Mouse (Mus musculus) intestine, embryonic 14.5 days (tissue): ENCODE measurements around the gene Zcchc4. TPM values are rescaled to one million over a fixed set of nuclear protein-coding genes. Genes with fewer than 3 reads are reported as not detected.

ENCODE experiments used
- ATAC-seq: fragments of 200-750 bp; cut with Nextera tagmentation; replicated peaks from 2 replicates; pipeline ENCODE4 v1.8.0; 2017; ENCODE audit warnings: low read depth, moderate number of reproducible peaks, moderate TSS enrichment, moderate library complexity; ENCODE audit not compliant: low FRiP score, low TSS enrichment
- DNase-seq: peaks from one replicate; pipeline ENCODE4 v3.0.0-alpha.2; 2018; ENCODE audit warnings: low spot score
- H3K27ac ChIP-seq: fragments of 300-500 bp; sonication (generic); 2 replicates; pipeline ENCODE4 v1.5.1; 2014; ENCODE audit warnings: low read depth, mild to moderate bottlenecking, control low read depth
- H3K27me3 ChIP-seq: fragments of 300-500 bp; sonication (generic); replicated peaks from 2 replicates; pipeline ENCODE4 v1.6.1; 2014; ENCODE audit warnings: low read length, control low read depth; ENCODE audit not compliant: control insufficient read depth, insufficient read depth
- H3K36me3 ChIP-seq: fragments of 300-500 bp; sonication (generic); 2 replicates; pipeline ENCODE4 v1.6.1; 2014; ENCODE audit warnings: low read length, control low read depth; ENCODE audit not compliant: control insufficient read depth, insufficient read depth
- H3K4me1 ChIP-seq: fragments of 300-500 bp; sonication (generic); replicated peaks from 2 replicates; pipeline ENCODE4 v1.6.1; 2014; ENCODE audit warnings: low read length, control low read depth, mixed read lengths; ENCODE audit not compliant: control insufficient read depth, insufficient read depth
- H3K4me2 ChIP-seq: fragments of 300-500 bp; sonication (generic); 2 replicates; pipeline ENCODE4 v1.6.1; 2014; ENCODE audit warnings: low read length
- H3K4me3 ChIP-seq: fragments of 300-500 bp; sonication (generic); 2 replicates; pipeline ENCODE4 v1.5.1; 2014; ENCODE audit warnings: low read depth, low read length, control low read depth, mixed read lengths
- H3K9ac ChIP-seq: fragments of 300-500 bp; sonication (generic); 2 replicates; pipeline ENCODE4 v1.6.1; 2014; ENCODE audit warnings: mild to moderate bottlenecking, low read length
- H3K9me3 ChIP-seq: fragments of 300-500 bp; sonication (generic); 2 replicates; pipeline ENCODE4 v1.6.1; 2016; ENCODE audit warnings: low read length, control low read depth; ENCODE audit not compliant: control insufficient read depth
- WGBS: fragments of 180-500 bp; shearing (Covaris S2); extraction: QIAGEN DNeasy Blood & Tissue Kit; methylation state at CpG from one replicate; pipeline ENCODE4 v1.1.7; 2014; 5-methylcytosine and 5-hydroxymethylcytosine counted together
- polyA plus RNA-seq: library from polyadenylated mRNA; unstranded; fragments of >200 nt; fragmentation: Nextera tagmentation; extraction: Ambion mirVana; gene quantifications from 2 replicates; pipeline ENCODE4 v1.2.1, GENCODE M21; 2014

Zcchc4 gene
- polyA plus RNA-seq, 1 experiment from 2014 or later: 13.6 TPM

GRCm38 (mm10) chr5:52782523-52783250 is 7.5 kb downstream of the Zcchc4 start:
- Histone ChIP-seq H3K4me1 (no peaks in the 10 kb centered on the region; the same call in 1 of the 2 replicates), H3K9ac (peak overlapping the region; percentile 52), H3K36me3 (0 out of 2 replicates have a peak, but pooled peaks cover 12% of the 10 kb centered on the region), H3K4me3 (peak overlapping the region; percentile 67), H3K9me3 (no peaks in the 10 kb centered on the region), H3K4me2 (peak overlapping the region; percentile 72), H3K27ac (peak overlapping the region; percentile 54; the same call in 1 of the 2 replicates), H3K27me3 (no peaks in the 10 kb centered on the region)
- ATAC-seq: peak; percentile 92
- 5% methylated on average over 37 of the region's 37 CpGs for WGBS
- peak; percentile 96 for DNase-seq

GRCm38 (mm10) chr5:52783251-52783620 is 8.0 kb downstream of the Zcchc4 start:
- Histone ChIP-seq H3K27ac (peak overlapping the region; percentile 54; the same call in 1 of the 2 replicates), H3K9me3 (no peaks in the 10 kb centered on the region), H3K27me3 (no peaks in the 10 kb centered on the region), H3K4me3 (peak overlapping the region; percentile 67), H3K4me2 (peak overlapping the region; percentile 72), H3K36me3 (peaks cover 15% of the 10 kb centered on the region; the same call in 1 of the 2 replicates), H3K9ac (peak overlapping the region; percentile 52), H3K4me1 (no peaks in the 10 kb centered on the region; the same call in 1 of the 2 replicates)
- DNase-seq (no peak), ATAC-seq (peak; percentile 56)
- under 1% methylated on average over 9 of the region's 9 CpGs for WGBS

GRCm38 (mm10) chr5:52783957-52784356 is 8.7 kb downstream of the Zcchc4 start:
- 0 out of 2 replicates have a peak overlapping the region, but pooled peaks have one; percentile 67 for H3K4me3 ChIP-seq
- no peaks in the 10 kb centered on the region for H3K27me3 ChIP-seq
- H3K36me3 ChIP-seq: peaks cover 22% of the 10 kb centered on the region; the same call in 1 of the 2 replicates
- H3K9me3 ChIP-seq: no peaks in the 10 kb centered on the region
- no peak overlapping the region for H3K27ac ChIP-seq
- 80% methylated on average over 2 of the region's 2 CpGs for WGBS
- no peak overlapping the region for H3K9ac ChIP-seq
- ATAC-seq (no peak), DNase-seq (no peak)
- H3K4me1 ChIP-seq: no peaks in the 10 kb centered on the region; the same call in 1 of the 2 replicates
- peak overlapping the region; percentile 72 for H3K4me2 ChIP-seq

GRCm38 (mm10) chr5:52786556-52787322 is 11.5 kb downstream of the Zcchc4 start:
- Histone ChIP-seq H3K27me3 (no peaks in the 10 kb centered on the region), H3K27ac (no peak overlapping the region), H3K4me2 (no peak overlapping the region), H3K4me3 (no peak overlapping the region), H3K4me1 (no peaks in the 10 kb centered on the region; the same call in 1 of the 2 replicates), H3K36me3 (peaks cover 27% of the 10 kb centered on the region; the same call in 1 of the 2 replicates), H3K9me3 (no peaks in the 10 kb centered on the region), H3K9ac (no peak overlapping the region)
- WGBS: 80% methylated on average over 7 of the region's 7 CpGs
- ATAC-seq (no peak), DNase-seq (no peak)

- Histone ChIP-seq H3K4me3 (no peak overlapping the region), H3K4me1 (no peaks in the 10 kb centered on the region), H3K9ac (no peak overlapping the region), H3K9me3 (no peaks in the 10 kb centered on the region), H3K36me3 (peaks cover 36% of the 10 kb centered on the region), H3K27me3 (no peaks in the 10 kb centered on the region), H3K27ac (no peak overlapping the region), H3K4me2 (no peak overlapping the region)
- ATAC-seq (no peak), DNase-seq (no peak)
- 88% methylated on average over 9 of the region's 9 CpGs for WGBS
Observed at GRCm38 (mm10) chr5:52793230-52793629, 18.0 kb downstream of the Zcchc4 start.

GRCm38 (mm10) chr5:52794109-52794508 is 18.9 kb downstream of the Zcchc4 start:
- H3K4me2 ChIP-seq: no peak overlapping the region
- H3K27me3 ChIP-seq: no peaks in the 10 kb centered on the region
- H3K36me3 ChIP-seq: peaks cover 35% of the 10 kb centered on the region
- no peak overlapping the region for H3K27ac ChIP-seq
- H3K9ac ChIP-seq: no peak overlapping the region
- no peaks in the 10 kb centered on the region for H3K4me1 ChIP-seq
- ATAC-seq (no peak), DNase-seq (no peak)
- no peak overlapping the region for H3K4me3 ChIP-seq
- no peaks in the 10 kb centered on the region for H3K9me3 ChIP-seq
- WGBS: 87% methylated on average over 9 of the region's 9 CpGs

- H3K4me1 ChIP-seq: no peaks in the 10 kb centered on the region
- ATAC-seq (no peak), DNase-seq (no peak)
- no peaks in the 10 kb centered on the region for H3K27me3 ChIP-seq
- H3K4me2 ChIP-seq: no peak overlapping the region
- no peaks in the 10 kb centered on the region for H3K9me3 ChIP-seq
- no peak overlapping the region for H3K27ac ChIP-seq
- 89% methylated on average over 12 of the region's 12 CpGs for WGBS
- H3K9ac ChIP-seq: no peak overlapping the region
- H3K36me3 ChIP-seq: peaks cover 34% of the 10 kb centered on the region
- no peak overlapping the region for H3K4me3 ChIP-seq
Observed at GRCm38 (mm10) chr5:52799274-52799985, 24.2 kb downstream of the Zcchc4 start.

GRCm38 (mm10) chr5:52805801-52806200 is 30.6 kb downstream of the Zcchc4 start:
- Histone ChIP-seq H3K4me2 (no peak overlapping the region), H3K4me1 (no peaks in the 10 kb centered on the region), H3K27ac (no peak overlapping the region), H3K36me3 (peaks cover 36% of the 10 kb centered on the region), H3K4me3 (no peak overlapping the region), H3K9me3 (no peaks in the 10 kb centered on the region), H3K9ac (no peak overlapping the region), H3K27me3 (no peaks in the 10 kb centered on the region)
- 74% methylated on average over 4 of the region's 4 CpGs for WGBS
- DNase-seq: no peak
- ATAC-seq: no peak
